Mouse (Mus musculus) adrenal gland, postnatal 14 days (tissue): ENCODE data around the gene Mbtd1. TPM values are rescaled to one million over a fixed set of nuclear protein-coding genes. Genes with fewer than 3 reads are reported as not detected.
A peak's percentile ranks its signal among the peaks of the same experiment; 100 is the strongest.

Source experiments
- DNase-seq: peaks from one replicate; pipeline ENCODE4 v3.0.0; 2021; ENCODE audit warnings: mixed read lengths
- total RNA-seq: library from RNA; stranded (reverse); gene quantifications from 2 replicates; pipeline ENCODE4 v1.2.3, GENCODE M21; 2021

Mbtd1 gene
- total RNA-seq, 1 experiment from 2014 or later, result 33.8 TPM

- DNase-seq, result peak; percentile 32
Observed at GRCm38 (mm10) chr11:93987625-93988327, 102.1 kb downstream of the Mbtd1 start.

DNA sequence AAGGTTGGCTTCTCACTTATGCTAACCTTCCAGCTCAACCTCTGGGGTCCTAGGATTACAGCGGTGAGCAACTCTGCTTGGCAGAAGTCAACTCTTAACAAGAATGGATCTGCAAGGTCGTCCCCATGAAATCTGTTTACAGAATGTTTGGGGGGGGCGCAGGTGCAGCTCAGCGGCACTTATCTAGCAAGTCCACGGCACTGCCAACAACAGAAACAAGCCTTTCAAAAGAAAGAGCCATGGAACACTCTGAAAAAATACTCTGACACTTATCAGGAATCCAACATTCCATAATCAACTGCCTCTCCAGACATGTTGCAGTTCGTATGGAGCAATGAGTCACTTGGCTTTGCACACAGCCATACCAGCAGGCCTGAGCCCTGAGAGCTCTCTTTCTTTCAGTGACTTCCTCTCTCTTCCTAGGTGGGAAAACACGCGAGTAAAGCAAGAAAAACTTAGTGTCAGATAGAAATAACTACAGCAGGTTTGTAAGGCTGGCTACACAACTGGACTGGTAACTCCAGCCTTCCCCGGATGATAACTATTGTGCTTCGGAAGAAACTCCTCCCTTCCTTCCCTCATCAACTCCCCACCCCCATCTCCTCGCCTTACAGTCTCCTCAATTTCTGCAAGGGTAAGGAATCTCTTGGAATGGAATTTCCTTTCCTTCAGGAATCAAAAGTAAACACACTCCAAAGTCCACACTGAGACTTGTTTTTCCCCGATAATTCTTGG is 102.8 kb downstream of the Mbtd1 start:
- no peak for DNase-seq

GRCm38 (mm10) chr11:93994531-93994930 is 108.9 kb downstream of the Mbtd1 start:
- DNase-seq, result no peak

GRCm38 (mm10) chr11:93995111-93995719 is 109.6 kb downstream of the Mbtd1 start:
- DNase-seq, result peak; percentile 91

DNA sequence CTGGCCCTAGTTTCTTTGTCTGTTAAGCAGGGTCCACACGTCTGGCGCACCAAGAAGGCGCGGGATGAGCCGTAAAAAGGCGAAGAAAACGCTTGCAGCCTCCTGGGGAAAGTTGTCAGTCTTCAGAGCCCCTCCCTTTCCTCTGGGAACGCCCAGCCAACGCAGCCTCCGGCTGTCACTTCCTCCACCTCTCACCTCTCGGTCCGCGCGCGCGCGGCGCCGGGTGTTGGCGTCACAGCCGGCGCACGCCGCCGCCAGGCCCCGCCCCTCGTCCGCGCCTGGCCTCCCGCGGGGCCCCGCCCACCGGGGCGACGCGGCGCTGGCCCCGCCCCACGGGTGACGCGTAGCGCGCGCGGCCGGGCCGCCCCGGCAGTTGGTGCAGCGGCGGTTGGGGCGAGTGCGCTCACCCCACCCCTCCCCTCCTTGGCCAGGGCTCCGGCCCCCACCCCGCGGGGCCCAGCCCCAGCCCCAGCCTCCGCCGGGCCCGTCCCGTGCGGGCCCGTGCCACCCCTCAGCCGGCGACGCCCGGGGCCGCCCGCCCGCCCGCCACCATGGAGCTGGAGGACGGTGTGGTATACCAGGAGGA is 110.2 kb downstream of the Mbtd1 start, which contains the start of gene Spag9:
Gene Spag9, plus strand, starts transcription at position 372 of the 586 bp plus-strand sequence.
- peak; percentile 97 for DNase-seq

Other genes with a start within 250 kb of the Mbtd1 start
- 20.6 and 23.7 TPM in 2 replicates for gene Utp18, start 86 bp upstream of the Mbtd1 start, total RNA-seq
- 444 and 470 TPM in 2 replicates for gene Nme2, start 70.4 kb downstream of the Mbtd1 start, total RNA-seq
- gene Gm20390, start 82.4 kb downstream of the Mbtd1 start, total RNA-seq, result 75.0 and 82.4 TPM in 2 replicates
- gene Nme1, start 82.7 kb downstream of the Mbtd1 start, total RNA-seq, result 34.8 and 39.2 TPM in 2 replicates
- gene Spag9, start 110.2 kb downstream of the Mbtd1 start, total RNA-seq, result 120 and 121 TPM in 2 replicates